Mouse (Mus musculus): ENCODE results near the gene Olfr1191-ps1. TPM values are rescaled to one million over a fixed set of nuclear protein-coding genes. Genes with fewer than 3 reads are reported as not detected.

Olfr1191-ps1 gene
- 0.15 to 0.26 TPM (median 0.16 TPM) in 3 of 4 replicates, not detected in the other for total RNA-seq (2023; ENCODE audit: inconsistent age)

GRCm38 (mm10) chr2:88640242-88640641 lies at the start of gene Olfr1191-ps1:
Gene Olfr1191-ps1 (plus strand): TSS chr2:88640542.

GRCm38 (mm10) chr2:88648209-88648608 lies 7.9 kb downstream of the Olfr1191-ps1 start, which contains the start of gene Olfr1192-ps1:
Gene Olfr1192-ps1 (plus strand): TSS chr2:88648509.

DNA sequence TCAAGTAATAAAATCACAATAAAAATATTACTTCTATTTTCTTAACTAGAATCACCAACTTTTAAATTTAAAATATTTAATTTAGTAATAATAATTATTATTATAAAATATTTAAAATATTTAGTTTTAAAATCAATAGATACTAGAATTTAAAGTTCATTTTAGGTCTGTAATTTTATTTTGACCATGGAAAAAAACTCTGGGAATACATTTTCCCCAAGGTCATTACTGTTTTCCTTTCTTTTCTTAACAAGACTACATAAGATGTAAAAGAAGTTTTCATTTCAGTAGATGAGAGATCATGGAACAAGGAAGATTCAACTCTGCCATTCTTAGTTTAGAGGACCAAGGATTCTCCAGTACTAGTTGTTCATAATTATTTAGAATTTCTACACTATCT lies 35.0 kb downstream of the Olfr1191-ps1 start, which contains the start of gene Olfr1193:
TSS of gene Olfr1193 (plus strand) at position 301 of the 400 bp plus-strand sequence.

GRCm38 (mm10) chr2:88689087-88689486 lies 48.7 kb downstream of the Olfr1191-ps1 start, which contains the start of gene Olfr1195:
Gene Olfr1195 (minus strand): TSS chr2:88689187.

Other genes with a start within 250 kb of the Olfr1191-ps1 start
- gene Olfr1179, start 234.1 kb upstream of the Olfr1191-ps1 start, total RNA-seq (2023; ENCODE audit: inconsistent age): not detected in 4 replicates
- not detected in 4 replicates for gene Olfr1180, start 221.4 kb upstream of the Olfr1191-ps1 start, total RNA-seq (2023; ENCODE audit: inconsistent age)
- gene Olfr1181, start 214.4 kb upstream of the Olfr1191-ps1 start, total RNA-seq (2023; ENCODE audit: inconsistent age): not detected in 4 replicates
- gene Gm13757, start 191.4 kb upstream of the Olfr1191-ps1 start, total RNA-seq (2023; ENCODE audit: inconsistent age): not detected in 4 replicates
- not detected in 4 replicates for gene Olfr1183, start 185.7 kb upstream of the Olfr1191-ps1 start, total RNA-seq (2023; ENCODE audit: inconsistent age)
- not detected in 4 replicates for gene Olfr1184, start 156.9 kb upstream of the Olfr1191-ps1 start, total RNA-seq (2023; ENCODE audit: inconsistent age)
- gene Olfr1185-ps1, start 147.2 kb upstream of the Olfr1191-ps1 start, total RNA-seq (2023; ENCODE audit: inconsistent age): not detected in 4 replicates
- not detected in 4 replicates for gene Olfr1186, start 122.0 kb upstream of the Olfr1191-ps1 start, total RNA-seq (2023; ENCODE audit: inconsistent age)
- gene Olfr1188, start 83.6 kb upstream of the Olfr1191-ps1 start, total RNA-seq (2023; ENCODE audit: inconsistent age): not detected in 4 replicates
- gene Olfr1189, start 54.1 kb upstream of the Olfr1191-ps1 start, total RNA-seq (2023; ENCODE audit: inconsistent age): not detected in 4 replicates
- gene Olfr1192-ps1, start 8.0 kb downstream of the Olfr1191-ps1 start, total RNA-seq (2023; ENCODE audit: inconsistent age): not detected in 4 replicates
- gene Olfr1193, start 35.1 kb downstream of the Olfr1191-ps1 start, total RNA-seq (2023; ENCODE audit: inconsistent age): not detected in 4 replicates
- gene Olfr1195, start 48.6 kb downstream of the Olfr1191-ps1 start, total RNA-seq (2023; ENCODE audit: inconsistent age): not detected in 4 replicates
- gene Olfr1196, start 64.1 kb downstream of the Olfr1191-ps1 start, total RNA-seq (2023; ENCODE audit: inconsistent age): not detected in 4 replicates
- gene Olfr1197, start 91.8 kb downstream of the Olfr1191-ps1 start, total RNA-seq (2023; ENCODE audit: inconsistent age): not detected in 4 replicates
- not detected in 4 replicates for gene Olfr1198, start 110.8 kb downstream of the Olfr1191-ps1 start, total RNA-seq (2023; ENCODE audit: inconsistent age)
- gene Olfr1199, start 119.9 kb downstream of the Olfr1191-ps1 start, total RNA-seq (2023; ENCODE audit: inconsistent age): not detected in 4 replicates
- gene Olfr1200, start 129.9 kb downstream of the Olfr1191-ps1 start, total RNA-seq (2023; ENCODE audit: inconsistent age): not detected in 4 replicates
- not detected in 4 replicates for gene Olfr1201, start 152.5 kb downstream of the Olfr1191-ps1 start, total RNA-seq (2023; ENCODE audit: inconsistent age)
- gene Olfr1202, start 174.0 kb downstream of the Olfr1191-ps1 start, total RNA-seq (2023; ENCODE audit: inconsistent age): not detected in 4 replicates
- gene Olfr1205, start 189.2 kb downstream of the Olfr1191-ps1 start, total RNA-seq (2023; ENCODE audit: inconsistent age): not detected in 4 replicates
- not detected in 4 replicates for gene Olfr1204, start 208.8 kb downstream of the Olfr1191-ps1 start, total RNA-seq (2023; ENCODE audit: inconsistent age)
- gene Olfr1206, start 222.7 kb downstream of the Olfr1191-ps1 start, total RNA-seq (2023; ENCODE audit: inconsistent age): not detected in 4 replicates